Mouse (Mus musculus) liver, embryonic 15.5 days (tissue): ENCODE measurements around the gene Rpl19. TPM values are rescaled to one million over a fixed set of nuclear protein-coding genes. Genes with fewer than 3 reads are reported as not detected.

Experiments used
- ATAC-seq: fragments of 200-750 bp; cut with Nextera tagmentation; 2 replicates; pipeline ENCODE4 v1.8.0; 2017; ENCODE audit warnings: moderate number of reproducible peaks, mild to moderate bottlenecking, moderate library complexity; ENCODE audit not compliant: insufficient read depth
- H3K27ac ChIP-seq: fragments of 300-500 bp; sonication (generic); replicated peaks from 2 replicates; pipeline ENCODE4 v1.5.1; 2015; ENCODE audit warnings: mild to moderate bottlenecking, inconsistent platforms
- H3K27me3 ChIP-seq: fragments of 300-500 bp; sonication (generic); 2 replicates; pipeline ENCODE4 v1.6.1; 2015; ENCODE audit warnings: mild to moderate bottlenecking, inconsistent platforms
- H3K36me3 ChIP-seq: fragments of 300-500 bp; sonication (generic); replicated peaks from 2 replicates; pipeline ENCODE4 v1.6.1; 2015; ENCODE audit warnings: moderate library complexity, mild to moderate bottlenecking, inconsistent platforms
- H3K4me1 ChIP-seq: fragments of 300-500 bp; sonication (generic); replicated peaks from 2 replicates; pipeline ENCODE4 v1.6.1; 2015; ENCODE audit warnings: inconsistent platforms
- H3K4me2 ChIP-seq: fragments of 300-500 bp; sonication (generic); 2 replicates; pipeline ENCODE4 v1.6.1; 2015; ENCODE audit warnings: moderate library complexity, mild to moderate bottlenecking, inconsistent platforms
- H3K4me3 ChIP-seq: fragments of 300-500 bp; sonication (generic); replicated peaks from 2 replicates; pipeline ENCODE4 v1.5.1; 2015; ENCODE audit warnings: mild to moderate bottlenecking, inconsistent platforms
- H3K9ac ChIP-seq: fragments of 300-500 bp; sonication (generic); 2 replicates; pipeline ENCODE4 v1.6.1; 2015; ENCODE audit warnings: moderate library complexity, mild to moderate bottlenecking, inconsistent platforms
- H3K9me3 ChIP-seq: fragments of 300-500 bp; sonication (generic); replicated peaks from 2 replicates; pipeline ENCODE4 v1.6.1; 2016; ENCODE audit warnings: inconsistent platforms
- WGBS: fragments of 180-500 bp; shearing (Covaris S2); methylation state at CpG from one replicate; pipeline ENCODE4 v1.1.7; 2015; ENCODE audit warnings: mixed read lengths; ENCODE audit not compliant: insufficient replicate concordance; 5-methylcytosine and 5-hydroxymethylcytosine counted together
- polyA plus RNA-seq: library from polyadenylated mRNA; unstranded; fragments of >200 nt; fragmentation: Nextera tagmentation; extraction: Ambion mirVana; gene quantifications from 2 replicates; pipeline ENCODE4 v1.2.1, GENCODE M21; 2015

The Rpl19 gene
- polyA plus RNA-seq, 1 experiment from 2014 or later: 549 TPM

- no peaks in the 10 kb centered on the region for H3K36me3 ChIP-seq
- H3K4me1 ChIP-seq: peaks cover 52% of the 10 kb centered on the region
- H3K27me3 ChIP-seq: peaks cover 77% of the 10 kb centered on the region
- H3K9me3 ChIP-seq: no peaks in the 10 kb centered on the region
- no peak overlapping the region for H3K4me3 ChIP-seq
- no peak for ATAC-seq
- H3K27ac ChIP-seq: no peak overlapping the region
- H3K4me2 ChIP-seq: no peak overlapping the region
- H3K9ac ChIP-seq: no peak overlapping the region
- 29% methylated on average over 7 of the region's 7 CpGs for WGBS
Observed at GRCm38 (mm10) chr11:98000378-98001140, 26.0 kb upstream of the Rpl19 start.

- H3K4me2 ChIP-seq: no peak overlapping the region
Observed at GRCm38 (mm10) chr11:98001351-98001824, 25.1 kb upstream of the Rpl19 start.

DNA sequence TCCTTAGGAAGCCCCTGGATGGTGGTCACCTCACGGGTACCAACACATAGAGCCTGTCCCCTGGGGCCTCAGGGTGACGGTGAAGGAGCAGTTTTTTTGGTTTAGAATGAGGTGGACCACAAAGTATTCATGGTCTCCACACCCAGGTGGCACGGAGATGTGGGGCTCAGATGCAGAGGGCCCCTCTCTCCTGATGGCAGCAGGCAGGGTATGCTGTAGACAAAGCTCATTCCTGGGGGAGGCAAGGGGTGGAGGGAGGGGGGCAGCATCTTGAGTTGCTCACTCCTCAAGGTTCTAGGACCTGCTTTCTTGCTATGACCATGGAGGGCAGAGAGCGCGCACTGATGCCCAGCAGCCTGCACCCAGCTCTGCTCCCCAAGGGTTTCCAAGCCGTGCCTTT lies 24.5 kb upstream of the Rpl19 start:
- WGBS: 45% methylated on average over 6 of the region's 6 CpGs
- no peak for ATAC-seq

More at GRCm38 (mm10) chr11:98001351-98001824, 25.1 kb upstream of the Rpl19 start:
- H3K4me3 ChIP-seq: no peak overlapping the region
- H3K9ac ChIP-seq: no peak overlapping the region
- H3K4me1 ChIP-seq: peaks cover 44% of the 10 kb centered on the region
- H3K36me3 ChIP-seq: no peaks in the 10 kb centered on the region
- H3K27me3 ChIP-seq: peaks cover 71% of the 10 kb centered on the region
- no peak for ATAC-seq
- WGBS: 29% methylated on average over 11 of the region's 11 CpGs
- H3K27ac ChIP-seq: no peak overlapping the region
- H3K9me3 ChIP-seq: no peaks in the 10 kb centered on the region

GRCm38 (mm10) chr11:98002627-98003026 lies 23.9 kb upstream of the Rpl19 start:
- whole genome bisulfite sequencing: 6% methylated on average over 12 of the region's 12 CpGs
- no peaks in the 10 kb centered on the region for H3K36me3 ChIP-seq
- no peak for ATAC-seq
- H3K4me3 ChIP-seq: peak overlapping the region; percentile 26
- peaks cover 62% of the 10 kb centered on the region for H3K27me3 ChIP-seq
- H3K4me2 ChIP-seq: peak overlapping the region; percentile 57
- H3K9ac ChIP-seq: no peak overlapping the region
- peaks cover 42% of the 10 kb centered on the region for H3K4me1 ChIP-seq
- H3K27ac ChIP-seq: no peak overlapping the region
- no peaks in the 10 kb centered on the region for H3K9me3 ChIP-seq

More for the DNA sequence above, 24.5 kb upstream of the Rpl19 start:
- peaks cover 66% of the 10 kb centered on the region for H3K27me3 ChIP-seq
- H3K9ac ChIP-seq: no peak overlapping the region
- no peak overlapping the region for H3K27ac ChIP-seq
- no peak overlapping the region for H3K4me2 ChIP-seq
- H3K4me3 ChIP-seq: no peak overlapping the region
- peaks cover 44% of the 10 kb centered on the region for H3K4me1 ChIP-seq
- no peaks in the 10 kb centered on the region for H3K9me3 ChIP-seq
- H3K36me3 ChIP-seq: no peaks in the 10 kb centered on the region

DNA sequence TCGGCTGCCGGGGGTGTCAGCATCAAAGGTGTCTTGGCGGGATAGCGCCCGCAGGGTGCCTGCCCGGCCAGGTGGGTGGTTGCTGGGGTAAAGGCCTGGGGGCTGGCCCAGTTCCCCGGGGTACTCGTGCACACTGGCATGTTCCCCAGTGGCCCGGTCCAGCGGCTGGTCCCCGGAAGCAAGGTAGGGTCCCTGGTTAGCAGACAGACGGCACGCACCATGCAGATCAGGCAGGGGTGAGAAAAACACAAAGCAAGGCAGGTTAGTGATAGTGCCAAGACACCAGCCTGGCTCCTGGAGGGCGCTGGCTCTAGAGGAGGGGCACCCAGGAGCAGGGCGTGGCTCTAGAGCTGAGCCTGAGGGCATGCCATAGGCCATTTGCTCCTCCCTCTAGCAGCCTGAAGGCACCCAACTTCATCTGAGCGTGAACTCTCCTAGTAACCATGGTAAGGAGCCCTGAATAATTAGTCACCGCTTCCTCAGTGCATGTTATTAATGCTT lies 23.3 kb upstream of the Rpl19 start:
- H3K9ac ChIP-seq: no peak overlapping the region

DNA sequence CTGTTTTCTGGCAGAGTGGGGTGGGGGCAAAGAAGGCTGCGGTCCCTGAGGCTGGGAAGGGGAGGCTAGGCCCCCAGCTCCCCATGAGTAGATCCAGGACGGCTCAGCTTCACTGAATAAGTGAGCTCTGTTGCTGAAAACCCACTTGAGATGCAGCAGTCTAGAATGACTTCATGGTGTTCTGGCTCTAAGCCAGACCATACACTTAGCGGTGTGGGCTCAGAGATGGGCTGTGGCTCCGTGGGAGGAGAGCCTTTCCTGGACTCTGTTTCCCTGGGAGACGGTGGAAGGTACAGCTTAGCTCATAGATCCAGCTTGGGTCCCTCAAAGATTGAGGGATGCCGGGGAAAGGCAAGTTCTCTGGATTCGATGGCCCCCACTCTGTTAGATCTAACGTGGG lies 22.3 kb upstream of the Rpl19 start:
- peaks cover 28% of the 10 kb centered on the region for H3K4me1 ChIP-seq
- no peak overlapping the region for H3K9ac ChIP-seq
- peaks cover 62% of the 10 kb centered on the region for H3K27me3 ChIP-seq
- WGBS: 66% methylated on average over 8 of the region's 8 CpGs
- ATAC-seq: no peak
- H3K36me3 ChIP-seq: no peaks in the 10 kb centered on the region
- no peaks in the 10 kb centered on the region for H3K9me3 ChIP-seq
- no peak overlapping the region for H3K27ac ChIP-seq
- H3K4me3 ChIP-seq: no peak overlapping the region
- no peak overlapping the region for H3K4me2 ChIP-seq

More for the DNA sequence above, 23.3 kb upstream of the Rpl19 start:
- peaks cover 36% of the 10 kb centered on the region for H3K4me1 ChIP-seq
- no peaks in the 10 kb centered on the region for H3K9me3 ChIP-seq
- peak; percentile 12; the same call in 1 of the 2 replicates for ATAC-seq
- 33% methylated on average over 17 of the region's 17 CpGs for WGBS
- H3K27ac ChIP-seq: no peak overlapping the region
- peak overlapping the region; percentile 57 for H3K4me2 ChIP-seq
- peak overlapping the region; percentile 26; the same call in 1 of the 2 replicates for H3K4me3 ChIP-seq
- peaks cover 62% of the 10 kb centered on the region for H3K27me3 ChIP-seq
- H3K36me3 ChIP-seq: no peaks in the 10 kb centered on the region

DNA sequence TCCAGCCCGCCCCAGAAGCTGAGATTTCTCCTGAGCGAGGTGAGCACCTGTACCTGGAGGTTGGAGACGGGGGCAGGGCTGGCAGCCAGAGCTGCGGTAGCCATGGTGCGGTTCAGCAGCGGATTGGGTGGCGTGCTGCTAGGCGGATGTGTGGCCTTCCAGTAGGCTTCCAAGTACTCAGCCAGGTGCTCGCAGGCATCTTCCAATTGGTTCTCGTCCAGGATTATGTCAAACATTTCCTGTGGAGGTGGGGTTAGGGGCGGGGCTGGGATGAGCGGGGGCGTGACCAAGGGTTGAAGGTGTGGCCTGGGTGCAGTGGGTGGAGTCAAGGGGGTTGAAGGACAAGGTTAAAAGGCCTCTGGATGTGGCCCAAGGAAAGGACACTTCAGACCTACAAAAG lies 21.4 kb upstream of the Rpl19 start:
- WGBS: 37% methylated on average over 13 of the region's 13 CpGs
- no peak overlapping the region; the same call in 1 of the 2 replicates for H3K4me2 ChIP-seq
- H3K4me3 ChIP-seq: no peak overlapping the region
- H3K27me3 ChIP-seq: peaks cover 54% of the 10 kb centered on the region
- no peak overlapping the region for H3K27ac ChIP-seq
- no peaks in the 10 kb centered on the region for H3K36me3 ChIP-seq
- H3K9ac ChIP-seq: no peak overlapping the region
- peaks cover 21% of the 10 kb centered on the region for H3K4me1 ChIP-seq
- no peaks in the 10 kb centered on the region for H3K9me3 ChIP-seq
- ATAC-seq: peak; percentile 16; the same call in 1 of the 2 replicates

GRCm38 (mm10) chr11:98005686-98006085 lies 20.8 kb upstream of the Rpl19 start:
- H3K4me2 ChIP-seq: no peak overlapping the region
- ATAC-seq: no peak
- peaks cover 51% of the 10 kb centered on the region for H3K27me3 ChIP-seq
- H3K9ac ChIP-seq: no peak overlapping the region
- H3K27ac ChIP-seq: no peak overlapping the region
- 76% methylated on average over 10 of the region's 10 CpGs for WGBS
- peaks cover 16% of the 10 kb centered on the region for H3K4me1 ChIP-seq
- H3K9me3 ChIP-seq: no peaks in the 10 kb centered on the region
- no peaks in the 10 kb centered on the region for H3K36me3 ChIP-seq
- H3K4me3 ChIP-seq: no peak overlapping the region

DNA sequence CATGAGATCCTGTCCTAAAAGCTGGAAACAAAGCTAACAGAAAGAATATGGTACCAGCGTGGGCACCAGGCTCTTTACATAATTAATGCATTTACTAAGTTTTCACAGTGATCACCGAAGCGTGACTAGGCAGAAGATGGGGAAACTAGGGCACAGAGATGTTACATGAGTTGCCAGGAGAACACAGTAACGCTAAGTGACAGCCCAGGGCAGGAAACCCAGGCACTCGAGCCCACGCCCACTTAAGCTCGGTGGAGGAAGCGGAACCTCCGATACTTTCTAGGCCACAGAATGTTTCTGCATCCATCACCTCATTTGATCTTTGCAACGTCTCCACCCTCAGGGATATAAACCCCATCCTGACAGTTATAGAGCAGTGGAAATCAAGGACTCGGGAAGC lies 18.4 kb upstream of the Rpl19 start:
- 42% methylated on average over 11 of the region's 11 CpGs for WGBS
- Histone ChIP-seq H3K4me1 (peaks cover 4% of the 10 kb centered on the region), H3K27me3 (peaks cover 46% of the 10 kb centered on the region), H3K9ac (no peak overlapping the region), H3K4me3 (no peak overlapping the region), H3K4me2 (no peak overlapping the region), H3K36me3 (no peaks in the 10 kb centered on the region), H3K27ac (no peak overlapping the region), H3K9me3 (no peaks in the 10 kb centered on the region)
- ATAC-seq: no peak

- WGBS: 53% methylated on average over 9 of the region's 9 CpGs
Observed at GRCm38 (mm10) chr11:98011716-98012115, 14.8 kb upstream of the Rpl19 start.

DNA sequence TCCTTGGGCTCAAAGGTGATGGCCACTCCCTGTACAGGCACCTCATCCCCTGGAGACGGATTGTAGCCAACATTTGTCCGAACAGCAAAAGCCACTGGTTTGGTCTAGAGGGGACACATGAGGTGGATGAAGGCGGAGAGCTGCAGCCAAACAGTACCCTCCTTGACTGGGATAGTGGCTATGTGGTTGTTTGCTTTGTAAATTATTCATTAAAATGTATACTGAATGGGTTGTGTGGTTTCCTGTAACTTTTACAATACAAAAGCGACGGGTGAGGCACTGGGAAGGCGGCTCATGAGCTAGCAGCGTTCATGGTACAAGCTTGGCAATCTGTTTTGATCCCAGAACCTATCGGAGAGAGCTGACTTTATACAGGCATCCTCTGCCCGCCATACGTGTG lies 13.7 kb upstream of the Rpl19 start:
- Histone ChIP-seq H3K27me3 (peaks cover 24% of the 10 kb centered on the region), H3K9me3 (no peaks in the 10 kb centered on the region), H3K9ac (no peak overlapping the region), H3K4me2 (no peak overlapping the region), H3K36me3 (no peaks in the 10 kb centered on the region), H3K27ac (no peak overlapping the region), H3K4me1 (no peaks in the 10 kb centered on the region), H3K4me3 (no peak overlapping the region)
- 64% methylated on average over 10 of the region's 10 CpGs for WGBS
- ATAC-seq: no peak

More at GRCm38 (mm10) chr11:98011716-98012115, 14.8 kb upstream of the Rpl19 start:
- no peak for ATAC-seq
- H3K36me3 ChIP-seq: no peaks in the 10 kb centered on the region
- H3K4me2 ChIP-seq: no peak overlapping the region
- H3K4me3 ChIP-seq: no peak overlapping the region
- no peak overlapping the region for H3K9ac ChIP-seq
- H3K27ac ChIP-seq: no peak overlapping the region
- H3K27me3 ChIP-seq: peaks cover 24% of the 10 kb centered on the region
- H3K4me1 ChIP-seq: no peaks in the 10 kb centered on the region
- no peaks in the 10 kb centered on the region for H3K9me3 ChIP-seq
